Mouse (Mus musculus): ENCODE data around the gene Rpl35a. TPM values are rescaled to one million over a fixed set of nuclear protein-coding genes. Genes with fewer than 3 reads are reported as not detected.
"Not testable (repeated sequence)": the region's sequence is repeated elsewhere in the genome, so short reads cannot be mapped to it uniquely, and the experiment has no call there.

Rpl35a gene
- polyA plus RNA-seq, 1 experiment from 2014 or later, result 477 TPM

DNA sequence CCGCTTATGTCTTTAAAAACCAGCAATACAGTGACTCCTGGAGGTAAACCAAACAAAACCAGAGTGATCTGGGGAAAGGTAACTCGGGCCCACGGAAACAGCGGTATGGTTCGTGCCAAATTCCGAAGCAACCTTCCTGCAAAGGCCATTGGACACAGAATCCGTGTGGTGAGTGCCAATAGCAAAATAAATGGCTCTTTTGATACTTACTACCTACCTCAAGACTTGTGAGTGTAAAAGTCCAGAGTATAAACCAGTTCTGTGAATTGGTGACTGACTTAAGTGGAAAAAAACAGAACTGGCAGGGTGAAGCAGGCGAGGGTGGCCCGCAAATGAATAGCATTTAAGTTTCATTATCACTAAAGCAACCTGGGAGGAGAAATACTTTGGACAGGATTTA, 2.4 kb downstream of the Rpl35a start:
- 95% methylated on average over 9 of the region's 9 CpGs for WGBS
- H3K9ac ChIP-seq (replicated peaks; ENCODE audit: low read length); ATAC-seq (ENCODE audit: low FRiP score, low TSS enrichment); H3K27ac ChIP-seq (replicated peaks; ENCODE audit: low read depth, low read length); H3K9me3 ChIP-seq (ENCODE audit: control insufficient read depth, low read length); H3K4me2 ChIP-seq (ENCODE audit: low read length); H3K4me3 ChIP-seq (replicated peaks; ENCODE audit: low read depth, low read length); H3K27me3 ChIP-seq (ENCODE audit: control insufficient read depth, insufficient read depth, low read length); DNase-seq: not testable (repeated sequence)
- peaks cover 35% of the 10 kb centered on the region for H3K36me3 ChIP-seq (ENCODE audit: control insufficient read depth, insufficient read depth, low read length)
- H3K4me1 ChIP-seq (ENCODE audit: control insufficient read depth, insufficient read depth, low read length), result peaks cover 23% of the 10 kb centered on the region

DNA sequence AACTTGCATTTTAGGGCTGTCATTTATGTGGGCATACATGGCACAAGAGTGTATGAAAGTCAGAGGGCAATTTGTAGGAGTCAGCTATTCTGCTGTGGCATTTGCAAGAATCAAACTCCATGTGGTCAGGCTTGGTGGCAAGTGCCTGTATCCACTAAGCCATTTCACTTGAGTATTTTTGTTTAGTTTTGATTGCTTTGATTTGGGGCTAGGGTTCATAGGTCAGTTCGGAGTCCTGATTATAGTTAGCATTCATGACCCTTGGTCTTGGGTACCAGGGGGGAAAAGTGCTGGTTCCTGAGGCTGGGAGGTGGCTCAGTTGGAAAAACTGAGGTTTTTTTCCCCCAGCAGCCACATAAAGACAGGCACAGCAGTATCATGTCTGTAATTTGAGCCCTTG, 3.2 kb downstream of the Rpl35a start:
- Histone ChIP-seq H3K4me1 (ENCODE audit: control insufficient read depth, insufficient read depth, low read length) (peaks cover 27% of the 10 kb centered on the region), H3K9ac (replicated peaks; ENCODE audit: low read length) (no peak overlapping the region), H3K27ac (replicated peaks; ENCODE audit: low read depth, low read length) (no peak overlapping the region), H3K36me3 (ENCODE audit: control insufficient read depth, insufficient read depth, low read length) (peaks cover 35% of the 10 kb centered on the region), H3K4me3 (replicated peaks; ENCODE audit: low read depth, low read length) (no peak overlapping the region), H3K4me2 (ENCODE audit: low read length) (no peak overlapping the region), H3K27me3 (ENCODE audit: control insufficient read depth, insufficient read depth, low read length) (no peaks in the 10 kb centered on the region), H3K9me3 (ENCODE audit: control insufficient read depth, low read length) (no peaks in the 10 kb centered on the region)
- DNase-seq (no peak), ATAC-seq (ENCODE audit: low FRiP score, low TSS enrichment) (no peak)
- WGBS, result 97% methylated on average over 1 of the region's 1 CpGs

DNA sequence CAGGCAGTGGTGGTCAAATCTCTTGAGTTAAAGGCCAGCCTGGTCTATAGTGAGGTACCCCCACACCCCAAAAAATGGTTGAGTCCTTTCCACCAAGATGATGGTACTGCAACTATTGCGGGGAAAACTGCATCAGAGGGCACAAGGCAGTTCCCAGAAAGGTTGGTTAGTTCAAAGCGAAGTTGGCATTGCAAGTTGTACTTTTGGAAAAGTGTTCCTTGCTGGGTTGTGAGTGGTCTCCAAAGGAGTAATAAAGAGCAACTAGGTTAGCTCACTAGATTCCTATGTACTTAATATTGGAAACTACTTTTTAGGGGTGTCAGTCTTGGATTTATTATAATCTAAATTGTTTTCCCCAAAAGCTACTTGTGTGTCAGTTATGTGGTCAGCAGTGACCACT, 4.7 kb downstream of the Rpl35a start:
- no peaks in the 10 kb centered on the region for H3K9me3 ChIP-seq (ENCODE audit: control insufficient read depth, low read length)
- peaks cover 35% of the 10 kb centered on the region for H3K36me3 ChIP-seq (ENCODE audit: control insufficient read depth, insufficient read depth, low read length)
- H3K9ac ChIP-seq (replicated peaks; ENCODE audit: low read length), result no peak overlapping the region
- DNase-seq (no peak), ATAC-seq (ENCODE audit: low FRiP score, low TSS enrichment) (no peak)
- 77% methylated on average over 2 of the region's 2 CpGs for WGBS
- peaks cover 24% of the 10 kb centered on the region for H3K4me1 ChIP-seq (ENCODE audit: control insufficient read depth, insufficient read depth, low read length)
- no peak overlapping the region for H3K4me3 ChIP-seq (replicated peaks; ENCODE audit: low read depth, low read length)
- no peak overlapping the region for H3K4me2 ChIP-seq (ENCODE audit: low read length)
- H3K27ac ChIP-seq (replicated peaks; ENCODE audit: low read depth, low read length), result no peak overlapping the region
- H3K27me3 ChIP-seq (ENCODE audit: control insufficient read depth, insufficient read depth, low read length), result no peaks in the 10 kb centered on the region

DNA sequence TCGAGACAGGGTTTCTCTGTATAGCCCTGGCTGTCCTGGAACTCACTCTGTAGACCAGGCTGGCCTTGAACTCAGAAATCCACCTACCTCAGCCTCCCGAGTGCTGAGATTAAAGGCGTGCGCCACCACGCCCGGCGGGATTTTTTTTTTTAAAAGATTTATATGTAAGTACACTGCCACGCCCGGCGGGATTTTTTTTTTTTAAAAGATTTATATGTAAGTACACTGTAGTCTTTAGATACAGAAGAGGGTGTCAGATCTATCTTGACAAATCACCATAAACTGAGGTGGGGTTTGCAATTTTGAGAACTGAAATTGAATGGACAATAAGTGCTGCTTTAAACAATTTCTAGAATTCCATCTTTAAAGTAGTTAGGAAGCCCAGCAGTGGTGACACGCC, 5.1 kb downstream of the Rpl35a start:
- Histone ChIP-seq H3K4me3 (replicated peaks; ENCODE audit: low read depth, low read length) (peak overlapping the region; percentile 86; the same call in 1 of the 2 replicates), H3K4me2 (ENCODE audit: low read length) (peak overlapping the region; percentile 86), H3K36me3 (ENCODE audit: control insufficient read depth, insufficient read depth, low read length) (peaks cover 35% of the 10 kb centered on the region), H3K27me3 (ENCODE audit: control insufficient read depth, insufficient read depth, low read length) (no peaks in the 10 kb centered on the region), H3K27ac (replicated peaks; ENCODE audit: low read depth, low read length) (no peak overlapping the region), H3K4me1 (ENCODE audit: control insufficient read depth, insufficient read depth, low read length) (peaks cover 24% of the 10 kb centered on the region), H3K9me3 (ENCODE audit: control insufficient read depth, low read length) (no peaks in the 10 kb centered on the region), H3K9ac (replicated peaks; ENCODE audit: low read length) (no peak overlapping the region; the same call in 1 of the 2 replicates)
- ATAC-seq (ENCODE audit: low FRiP score, low TSS enrichment) (no peak), DNase-seq (peak; percentile 5)
- 56% methylated on average over 11 of the region's 11 CpGs for WGBS

DNA sequence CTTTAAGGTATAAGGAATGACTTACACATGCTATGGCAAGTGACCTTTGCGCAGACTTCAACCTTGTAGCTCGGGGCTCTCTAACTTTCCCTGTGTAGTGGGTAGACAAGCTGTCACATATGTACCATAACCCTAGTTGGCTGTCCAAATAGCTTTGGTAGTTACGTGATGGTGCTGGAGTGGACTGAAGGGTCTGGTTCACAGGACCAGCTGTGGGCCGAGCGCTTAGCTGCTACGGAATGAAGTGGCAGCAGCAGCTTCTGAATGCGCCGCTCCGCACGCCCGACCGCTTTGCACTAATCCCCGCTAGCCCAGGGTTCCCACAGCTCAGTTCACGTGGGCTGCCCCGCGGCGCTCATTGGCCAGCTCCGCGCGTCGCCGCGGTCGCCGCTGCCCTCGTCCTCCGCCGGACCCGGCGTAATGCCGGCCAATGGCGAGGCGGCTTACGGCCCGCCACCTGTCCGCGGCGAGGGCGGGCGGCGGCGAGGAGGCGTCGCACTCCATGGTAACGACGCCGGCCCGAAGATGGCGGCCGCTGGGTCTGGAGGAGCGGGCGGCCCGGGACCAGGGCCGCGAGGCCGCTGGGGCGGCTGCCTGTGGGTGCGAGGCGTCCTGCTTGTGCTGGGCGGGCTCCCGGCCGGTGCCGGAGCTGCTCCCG, 5.9 kb downstream of the Rpl35a start, which contains the start of gene Lmln:
Lmln (plus strand) TSS at position 498 of the 658 bp plus-strand sequence.
- H3K9ac ChIP-seq (replicated peaks; ENCODE audit: low read length), result peak within 1 kb of the TSS; percentile 74
- DNase-seq (peak; percentile 97), ATAC-seq (ENCODE audit: low FRiP score, low TSS enrichment) (peak; percentile 97)
- H3K4me3 ChIP-seq (replicated peaks; ENCODE audit: low read depth, low read length), result peak within 1 kb of the TSS; percentile 86
- H3K4me2 ChIP-seq (ENCODE audit: low read length), result peak within 1 kb of the TSS; percentile 86
- H3K27ac ChIP-seq (replicated peaks; ENCODE audit: low read depth, low read length), result peak within 1 kb of the TSS; percentile 78
- no peaks in the 10 kb centered on the region for H3K9me3 ChIP-seq (ENCODE audit: control insufficient read depth, low read length)
- under 1% methylated on average over 64 of the region's 64 CpGs for WGBS
- peaks cover 24% of the 10 kb centered on the region for H3K4me1 ChIP-seq (ENCODE audit: control insufficient read depth, insufficient read depth, low read length)
- no peaks in the 10 kb centered on the region for H3K27me3 ChIP-seq (ENCODE audit: control insufficient read depth, insufficient read depth, low read length)
- H3K36me3 ChIP-seq (ENCODE audit: control insufficient read depth, insufficient read depth, low read length), result peaks cover 42% of the 10 kb centered on the region

DNA sequence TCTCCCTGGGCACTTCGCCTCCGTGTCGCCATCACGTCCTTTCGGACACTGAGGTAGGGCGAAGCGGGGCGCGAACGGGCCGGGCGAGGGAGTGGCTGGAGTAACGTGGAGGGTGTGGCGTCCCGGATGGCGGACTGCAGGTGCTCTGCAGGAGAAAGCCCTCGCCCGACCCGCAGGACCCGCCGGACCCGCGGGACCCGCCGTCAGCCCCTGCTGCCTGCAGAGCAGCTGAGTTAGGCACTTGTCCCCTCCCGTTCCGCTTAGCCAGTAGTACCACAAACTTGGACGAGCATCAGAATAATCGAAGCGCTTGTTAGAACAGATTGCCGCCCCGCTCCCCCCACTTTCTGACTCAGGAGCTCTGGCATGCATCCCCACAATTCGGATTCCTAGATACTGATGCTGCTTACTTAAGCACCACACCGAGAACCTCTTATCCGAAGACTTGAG, 6.5 kb downstream of the Rpl35a start:
- Histone ChIP-seq H3K36me3 (ENCODE audit: control insufficient read depth, insufficient read depth, low read length) (peaks cover 42% of the 10 kb centered on the region), H3K27ac (replicated peaks; ENCODE audit: low read depth, low read length) (peak overlapping the region; percentile 78), H3K4me2 (ENCODE audit: low read length) (peak overlapping the region; percentile 86), H3K9ac (replicated peaks; ENCODE audit: low read length) (peak overlapping the region; percentile 74), H3K9me3 (ENCODE audit: control insufficient read depth, low read length) (no peaks in the 10 kb centered on the region), H3K4me3 (replicated peaks; ENCODE audit: low read depth, low read length) (peak overlapping the region; percentile 86), H3K4me1 (ENCODE audit: control insufficient read depth, insufficient read depth, low read length) (peaks cover 24% of the 10 kb centered on the region), H3K27me3 (ENCODE audit: control insufficient read depth, insufficient read depth, low read length) (no peaks in the 10 kb centered on the region)
- WGBS, result under 1% methylated on average over 35 of the region's 35 CpGs
- ATAC-seq (ENCODE audit: low FRiP score, low TSS enrichment), result peak; percentile 70
- peak; percentile 57 for DNase-seq

DNA sequence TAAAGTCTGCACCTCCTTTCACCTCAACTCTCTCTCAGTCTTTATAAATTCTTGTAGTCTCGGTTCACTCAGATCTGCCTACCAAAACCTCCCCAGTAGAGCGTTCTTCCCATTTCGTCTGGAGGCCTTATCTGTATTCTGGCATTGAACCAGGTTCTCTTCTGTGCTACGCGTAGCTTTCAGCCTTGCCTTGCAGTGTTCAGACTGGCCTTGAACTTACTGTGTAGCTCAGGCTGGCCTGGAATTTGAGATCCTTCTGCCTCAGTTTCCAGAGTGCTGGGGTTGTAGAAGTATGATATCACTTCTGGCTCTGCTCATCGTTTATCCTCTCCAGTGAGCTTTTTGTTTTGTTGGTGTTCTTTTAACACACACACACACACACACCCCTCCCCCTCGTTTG, 7.0 kb downstream of the Rpl35a start:
- Histone ChIP-seq H3K4me1 (ENCODE audit: control insufficient read depth, insufficient read depth, low read length) (peaks cover 18% of the 10 kb centered on the region), H3K27me3 (ENCODE audit: control insufficient read depth, insufficient read depth, low read length) (no peaks in the 10 kb centered on the region), H3K9ac (replicated peaks; ENCODE audit: low read length) (peak overlapping the region; percentile 74; the same call in 1 of the 2 replicates), H3K36me3 (ENCODE audit: control insufficient read depth, insufficient read depth, low read length) (peaks cover 37% of the 10 kb centered on the region), H3K4me2 (ENCODE audit: low read length) (peak overlapping the region; percentile 86), H3K27ac (replicated peaks; ENCODE audit: low read depth, low read length) (0 out of 2 replicates have a peak overlapping the region, but pooled peaks have one; percentile 78), H3K9me3 (ENCODE audit: control insufficient read depth, low read length) (no peaks in the 10 kb centered on the region), H3K4me3 (replicated peaks; ENCODE audit: low read depth, low read length) (peak overlapping the region; percentile 86)
- ATAC-seq (ENCODE audit: low FRiP score, low TSS enrichment) (no peak), DNase-seq (peak; percentile 40)
- 23% methylated on average over 7 of the region's 7 CpGs for WGBS

DNA sequence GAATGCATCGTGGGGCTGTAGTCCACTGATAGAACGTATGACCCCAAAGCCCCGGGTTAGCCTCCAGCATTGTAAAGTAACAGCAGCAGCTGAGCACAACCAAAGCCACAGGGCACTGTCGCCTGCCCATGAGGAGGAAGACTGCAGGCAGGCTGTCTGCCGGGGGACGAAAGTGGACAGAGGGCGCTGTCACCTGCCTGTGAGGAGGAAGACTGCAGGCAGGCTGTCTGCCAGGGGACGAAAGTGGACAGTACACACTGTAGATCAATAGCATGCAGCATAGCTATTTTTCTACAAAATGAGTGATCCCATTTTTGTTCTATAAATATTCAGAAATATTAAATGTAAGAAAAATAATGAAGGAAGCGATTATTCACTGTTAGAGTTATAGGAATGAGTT, 8.4 kb downstream of the Rpl35a start:
- Histone ChIP-seq H3K4me2 (ENCODE audit: low read length) (no peak overlapping the region), H3K9me3 (ENCODE audit: control insufficient read depth, low read length) (no peaks in the 10 kb centered on the region), H3K36me3 (ENCODE audit: control insufficient read depth, insufficient read depth, low read length) (peaks cover 29% of the 10 kb centered on the region), H3K9ac (replicated peaks; ENCODE audit: low read length) (no peak overlapping the region), H3K4me1 (ENCODE audit: control insufficient read depth, insufficient read depth, low read length) (peaks cover 18% of the 10 kb centered on the region), H3K27me3 (ENCODE audit: control insufficient read depth, insufficient read depth, low read length) (no peaks in the 10 kb centered on the region), H3K27ac (replicated peaks; ENCODE audit: low read depth, low read length) (no peak overlapping the region), H3K4me3 (replicated peaks; ENCODE audit: low read depth, low read length) (no peak overlapping the region)
- no peak for ATAC-seq (ENCODE audit: low FRiP score, low TSS enrichment)
- DNase-seq, result no peak
- 67% methylated on average over 9 of the region's 9 CpGs for WGBS

DNA sequence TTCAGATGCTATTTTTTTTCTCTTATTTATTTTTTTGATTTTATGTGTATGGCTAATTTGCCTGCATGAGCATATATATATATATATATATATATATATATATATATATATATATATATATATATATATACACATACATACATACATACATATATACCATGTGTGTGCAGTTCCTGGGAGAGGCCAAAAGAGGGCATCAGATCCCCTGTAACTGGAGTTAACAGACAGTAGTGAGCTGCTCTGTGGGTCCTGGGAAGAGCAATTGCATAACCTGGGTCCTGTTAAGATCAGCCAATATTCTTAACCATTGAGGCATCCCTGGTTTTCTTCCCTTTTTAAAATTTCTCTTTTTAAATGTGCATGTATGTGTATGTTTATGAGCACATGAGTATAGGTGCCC, 14.7 kb downstream of the Rpl35a start:
- no peak overlapping the region for H3K4me2 ChIP-seq (ENCODE audit: low read length)

More for the DNA sequence above, 14.7 kb downstream of the Rpl35a start:
- ATAC-seq (ENCODE audit: low FRiP score, low TSS enrichment), result no peak
- no peak overlapping the region for H3K4me3 ChIP-seq (replicated peaks; ENCODE audit: low read depth, low read length)
- no peak overlapping the region for H3K9ac ChIP-seq (replicated peaks; ENCODE audit: low read length)
- no peaks in the 10 kb centered on the region for H3K4me1 ChIP-seq (ENCODE audit: control insufficient read depth, insufficient read depth, low read length)
- peaks cover 52% of the 10 kb centered on the region for H3K36me3 ChIP-seq (ENCODE audit: control insufficient read depth, insufficient read depth, low read length)
- H3K9me3 ChIP-seq (ENCODE audit: control insufficient read depth, low read length), result no peaks in the 10 kb centered on the region
- H3K27ac ChIP-seq (replicated peaks; ENCODE audit: low read depth, low read length), result no peak overlapping the region
- no peak for DNase-seq
- no peaks in the 10 kb centered on the region for H3K27me3 ChIP-seq (ENCODE audit: control insufficient read depth, insufficient read depth, low read length)
